Mouse (Mus musculus) liver, adult 10 weeks (tissue): Measurements from ENCODE around the gene Gm20890. TPM values are rescaled to one million over a fixed set of nuclear protein-coding genes. Genes with fewer than 3 reads are reported as not detected.

Experiments used
- polyA plus RNA-seq: library from polyadenylated mRNA; stranded (reverse); fragments of 350-450 nt; fragmentation: Illumina TruSeq; extraction: RNeasy Lipid Tissue Mini Kit (QIAGEN cat#74804); gene quantifications from one replicate; pipeline ENCODE4 v1.2.3, GENCODE M21; 2014; ENCODE audit warnings: low read depth, low replicate concordance

Gene Gm20890
- not detected for polyA plus RNA-seq

GRCm38 (mm10) chrY:26776699-26777098 lies at the start of gene Gm20890:
Gm20890 (minus strand) TSS chrY:26776799.

